In the genomic region with DNA sequence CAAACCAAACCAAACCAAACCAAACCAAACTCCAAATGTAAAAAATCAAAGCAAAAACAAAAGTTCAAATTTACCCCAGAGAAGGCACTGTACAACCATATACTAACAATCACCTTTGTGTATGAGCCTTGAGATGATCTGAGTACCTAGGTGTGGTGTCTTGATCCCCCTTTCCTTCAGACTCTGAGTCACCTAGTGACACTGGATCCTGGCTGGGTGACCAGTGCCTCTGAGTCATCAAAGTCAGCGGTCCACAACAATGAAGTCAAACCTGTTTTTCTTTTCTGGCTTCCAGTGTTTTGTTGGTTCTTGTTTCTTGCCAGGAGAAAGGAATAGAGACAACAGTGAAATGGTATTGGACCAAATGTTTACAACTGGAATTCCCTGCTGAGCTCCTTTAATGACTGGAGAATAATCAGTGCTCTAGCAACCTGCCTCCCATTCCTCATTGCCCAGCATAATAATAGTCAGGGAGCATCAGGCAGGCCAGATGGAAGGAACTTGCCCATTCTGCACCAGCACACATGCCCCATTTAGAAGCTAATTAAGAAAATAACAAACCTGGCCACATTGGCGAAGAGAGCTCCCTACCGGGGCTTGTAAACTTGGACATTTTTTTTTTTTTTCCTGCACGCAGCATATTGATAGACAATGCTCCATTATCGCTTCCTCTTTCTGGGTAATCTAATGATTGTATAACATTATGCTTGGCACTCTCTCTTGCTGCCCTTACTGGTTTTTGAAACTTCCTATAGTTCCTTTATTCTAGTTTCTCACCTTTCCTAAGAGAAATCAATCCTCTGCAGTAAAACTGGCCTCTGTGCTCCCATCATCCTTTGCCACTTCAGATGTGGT, we compare ENCODE assay signal across 21 mouse cellular contexts. TPM values are rescaled to one million over a fixed set of nuclear protein-coding genes. Genes with fewer than 3 reads are reported as not detected.
DNase-seq lines count a peak whose midpoint lies in the region; ATAC-seq and TF ChIP-seq lines count a peak whose summit lies in the region.
"Had no signal": no experiment of that assay in that cellular context is flagged by ENCODE, and none has a peak within 500 bp of the region (broad histone marks: within the 10 kb centered on the region; RNA-seq: fewer than 3 reads in every experiment).

No protein-coding gene starts in this region.

- peak; percentile 48 to 59; a peak in 3 of 4 replicates for TF ChIP-seq EP300 in MEL (IDR thresholded peaks at IDR 0.05; ENCODE audit: low read depth in 1 of 2, low read length in 2 of 2)

- no peaks in the 10 kb centered on the region for H3K36me3 ChIP-seq in hindbrain, postnatal 0 days (ENCODE audit: insufficient read depth, low read length)
- no peaks in the 10 kb centered on the region for H3K36me3 ChIP-seq in hindbrain, embryonic 12.5 days
- H3K36me3 ChIP-seq in MEL (ENCODE audit: control insufficient read depth in 1 of 2, insufficient read depth in 2 of 2, low read length in 2 of 2): peaks cover 0 to 37% of the 10 kb centered on the region in 2 experiments; a peak in 2 of 4 replicates
- no peaks in the 10 kb centered on the region for H3K36me3 ChIP-seq in heart, embryonic 10.5 days
- H3K36me3 ChIP-seq: hindbrain, embryonic 15.5 days; liver, embryonic 12.5 days had no signal

- no peaks in the 10 kb centered on the region for H3K27me3 ChIP-seq in hindbrain, postnatal 0 days (ENCODE audit: insufficient read depth, low read length)
- no peaks in the 10 kb centered on the region for H3K27me3 ChIP-seq in hindbrain, embryonic 12.5 days
- H3K27me3 ChIP-seq in MEL (ENCODE audit: control insufficient read depth in 1 of 2, insufficient read depth in 2 of 2, low read length in 2 of 2): no peaks in the 10 kb centered on the region
- no peaks in the 10 kb centered on the region for H3K27me3 ChIP-seq in heart, embryonic 10.5 days (ENCODE audit: insufficient read depth, poor library complexity, severe bottlenecking)
- H3K27me3 ChIP-seq: hindbrain, embryonic 15.5 days; liver, embryonic 12.5 days had no signal

- no peaks in the 10 kb centered on the region for H3K79me2 ChIP-seq in MEL (ENCODE audit: control insufficient read depth, insufficient read depth, low read length, poor library complexity)

- no peak for TF ChIP-seq RAD21 in MEL (IDR thresholded peaks at IDR 0.05; ENCODE audit: low read depth, low read length)

- H3K4me1 ChIP-seq in hindbrain, postnatal 0 days (ENCODE audit: insufficient read depth, low read length): no peaks in the 10 kb centered on the region
- no peaks in the 10 kb centered on the region for H3K4me1 ChIP-seq in hindbrain, embryonic 12.5 days
- peaks cover 30 to 31% of the 10 kb centered on the region in 2 experiments for H3K4me1 ChIP-seq in MEL (ENCODE audit: control insufficient read depth in 1 of 2, insufficient read depth in 2 of 2, low read length in 2 of 2)
- H3K4me1 ChIP-seq in heart, embryonic 10.5 days: no peaks in the 10 kb centered on the region; the same call in 1 of the 2 replicates
- H3K4me1 ChIP-seq: hindbrain, embryonic 15.5 days had no signal

- 66% methylated on average over 5 of the region's 5 CpGs for WGBS in hindbrain, postnatal 0 days
- 70% methylated on average over 5 of the region's 5 CpGs for WGBS in hindbrain, embryonic 12.5 days
- 80% methylated on average over 5 of the region's 5 CpGs for whole genome bisulfite sequencing in heart, embryonic 10.5 days

- no peak for TF ChIP-seq POLR2A in MEL (IDR thresholded peaks at IDR 0.05; ENCODE audit: control insufficient read depth in 1 of 2, insufficient read depth in 1 of 2, low read depth in 1 of 2, low read length in 2 of 2, poor library complexity in 1 of 2)
- TF ChIP-seq POLR2A in brain, embryonic 14.5 days (IDR thresholded peaks at IDR 0.05; ENCODE audit: borderline replicate concordance, extremely low read depth, insufficient read depth, insufficient read length, poor library complexity, severe bottlenecking): no peak

- no peak overlapping the region for H3K4me2 ChIP-seq in hindbrain, postnatal 0 days (ENCODE audit: low read depth, low read length)
- no peak overlapping the region for H3K4me2 ChIP-seq in hindbrain, embryonic 12.5 days (replicated peaks)
- H3K4me2 ChIP-seq: hindbrain, embryonic 15.5 days; liver, embryonic 12.5 days had no signal

- TF ChIP-seq CTCF in hindbrain, postnatal 0 days (IDR thresholded peaks at IDR 0.05; ENCODE audit: low read depth): no peak
- TF ChIP-seq CTCF in MEL (IDR thresholded peaks at IDR 0.05 in 2 of 3, conservative IDR thresholded peaks at IDR 0.05 in 1 of 3; ENCODE audit: control insufficient read depth in 1 of 3, insufficient read depth in 1 of 3, low read depth in 2 of 3, low read length in 3 of 3, poor library complexity in 1 of 3, severe bottlenecking in 1 of 3): no peak
- TF ChIP-seq CTCF in brain, embryonic 14.5 days (IDR thresholded peaks at IDR 0.05; ENCODE audit: borderline replicate concordance, extremely low read depth, insufficient read depth, insufficient read length): no peak

- no peak overlapping the region for H3K9ac ChIP-seq in hindbrain, postnatal 0 days (replicated peaks; ENCODE audit: low read length)
- no peak overlapping the region for H3K9ac ChIP-seq in hindbrain, embryonic 12.5 days
- H3K9ac ChIP-seq in MEL (ENCODE audit: control insufficient read depth, low read depth, low read length, poor library complexity, severe bottlenecking): no peak overlapping the region
- H3K9ac ChIP-seq: hindbrain, embryonic 15.5 days; liver, embryonic 12.5 days had no signal

- no peaks in the 10 kb centered on the region for H3K9me3 ChIP-seq in hindbrain, postnatal 0 days (ENCODE audit: low read length)
- H3K9me3 ChIP-seq in hindbrain, embryonic 12.5 days (replicated peaks): no peaks in the 10 kb centered on the region
- no peaks in the 10 kb centered on the region for H3K9me3 ChIP-seq in MEL (replicated peaks; ENCODE audit: insufficient read depth, low read length)
- no peaks in the 10 kb centered on the region for H3K9me3 ChIP-seq in heart, embryonic 10.5 days
- H3K9me3 ChIP-seq: hindbrain, embryonic 15.5 days; liver, embryonic 12.5 days had no signal

- no peak for ATAC-seq in hindbrain, postnatal 0 days
- ATAC-seq in hindbrain, embryonic 12.5 days (ENCODE audit: low FRiP score): no peak
- ATAC-seq: liver, embryonic 12.5 days had no signal

- no peak overlapping the region for H3K4me3 ChIP-seq in hindbrain, postnatal 0 days (ENCODE audit: low read length)
- no peak overlapping the region for H3K4me3 ChIP-seq in hindbrain, embryonic 12.5 days
- H3K4me3 ChIP-seq in MEL (ENCODE audit: control insufficient read depth in 1 of 2, insufficient read depth in 1 of 2, low read depth in 2 of 2, low read length in 2 of 2): no peak overlapping the region
- no peak overlapping the region for H3K4me3 ChIP-seq in heart, embryonic 10.5 days
- H3K4me3 ChIP-seq: hindbrain, embryonic 15.5 days; liver, embryonic 12.5 days had no signal

- peak; percentile 17 for DNase-seq in hindbrain, postnatal 0 days (ENCODE audit: low spot score)
- DNase-seq in MEL (ENCODE audit: low read depth, low spot score): no peak
- DNase-seq in brain, embryonic 14.5 days (ENCODE audit: low read depth): peak; percentile 76
- DNase-seq in cerebellum, postnatal 25 days: peak; percentile 48 to 65
- no peak for DNase-seq in gastrocnemius, postnatal 36 days
- DNase-seq in heart, embryonic 10.5 days (ENCODE audit: low spot score): no peak
- DNase-seq in frontal cortex, postnatal 36 days (ENCODE audit: low spot score in 2 of 2): no peak
- DNase-seq: gastrocnemius, postnatal 14 days; kidney, adult 9 months; right cerebral cortex, postnatal 25 days; thymus, postnatal 25 days had no signal

- no peak overlapping the region for H3K27ac ChIP-seq in hindbrain, postnatal 0 days
- no peak overlapping the region for H3K27ac ChIP-seq in hindbrain, embryonic 12.5 days
- no peak overlapping the region for H3K27ac ChIP-seq in MEL (ENCODE audit: control insufficient read depth, low read depth, low read length)
- no peak overlapping the region for H3K27ac ChIP-seq in heart, embryonic 10.5 days
- H3K27ac ChIP-seq: hindbrain, embryonic 15.5 days; liver, embryonic 12.5 days had no signal

- intact Hi-C loops in gastrocnemius, postnatal 36 days (cut with DNase I): no loop called here

RNA-seq across cellular contexts. Expression of a gene that starts 15.7 kb away (rescaled TPM):
- not detected in 2 replicates for total RNA-seq in hindbrain, postnatal 0 days (2014; rRNA removed)
- polyA plus RNA-seq in hindbrain, postnatal 0 days (2015; fragmentation: Nextera tagmentation; extraction: Ambion mirVana): not detected in 2 replicates
- 0.35 TPM in 1 of 2 replicates, not detected in the other for polyA plus RNA-seq in hindbrain, embryonic 12.5 days (2016; fragmentation: Nextera tagmentation; extraction: Ambion mirVana)
- not detected in 2 replicates for total RNA-seq in MEL (2012; rRNA removed)
- polyA plus RNA-seq in MEL (2012; ENCODE audit: insufficient read depth in 1 of 2, insufficient read length in 2 of 2, low read depth in 1 of 2, low replicate concordance in 2 of 2, missing spikeins in 1 of 2): not detected
- not detected in 2 replicates for polyA plus RNA-seq in brain, embryonic 14.5 days (2012; rRNA removed)
- not detected for total RNA-seq in gastrocnemius, postnatal 36 days (2021)
- polyA plus RNA-seq in heart, embryonic 10.5 days (2016; fragmentation: Nextera tagmentation; extraction: Ambion mirVana): not detected in 2 replicates
- total RNA-seq: adrenal gland, adult 18-20 months; gastrocnemius, postnatal 14 days; layer of hippocampus, postnatal 14 days; left cerebral cortex, postnatal 36 days; megakaryocyte-erythroid progenitor cell, adult 5-6 weeks had no signal
- polyA plus RNA-seq: hindbrain, embryonic 15.5 days; lung, embryonic 16.5 days had no signal

RNA-seq across cellular contexts. Expression of a gene that starts 31.6 kb away (rescaled TPM):
- 6.6 and 6.7 TPM in 2 replicates for total RNA-seq in hindbrain, postnatal 0 days (2014; rRNA removed)
- polyA plus RNA-seq in hindbrain, postnatal 0 days (2015; fragmentation: Nextera tagmentation; extraction: Ambion mirVana): 3.7 and 4.6 TPM in 2 replicates
- 3.9 and 4.4 TPM in 2 replicates for polyA plus RNA-seq in hindbrain, embryonic 12.5 days (2016; fragmentation: Nextera tagmentation; extraction: Ambion mirVana)
- total RNA-seq in MEL (2012; rRNA removed): 10.7 and 11.1 TPM in 2 replicates
- 10 to 100 TPM in 1 of 2 experiments, not detected in 1; 36.6 TPM for polyA plus RNA-seq in MEL (2012; ENCODE audit: insufficient read depth in 1 of 2, insufficient read length in 2 of 2, low read depth in 1 of 2, low replicate concordance in 2 of 2, missing spikeins in 1 of 2)
- polyA plus RNA-seq in brain, embryonic 14.5 days (2012; rRNA removed): 3.5 and 5.1 TPM in 2 replicates
- 1 to 10 TPM; 3.5 to 4.2 TPM for total RNA-seq in gastrocnemius, postnatal 36 days (2021)
- polyA plus RNA-seq in heart, embryonic 10.5 days (2016; fragmentation: Nextera tagmentation; extraction: Ambion mirVana): 6.2 and 6.5 TPM in 2 replicates

RNA-seq across cellular contexts. Expression of a gene that starts 41.3 kb away (rescaled TPM):
- 8.4 and 8.7 TPM in 2 replicates for total RNA-seq in hindbrain, postnatal 0 days (2014; rRNA removed)
- polyA plus RNA-seq in hindbrain, postnatal 0 days (2015; fragmentation: Nextera tagmentation; extraction: Ambion mirVana): 3.1 and 3.4 TPM in 2 replicates
- polyA plus RNA-seq in hindbrain, embryonic 12.5 days (2016; fragmentation: Nextera tagmentation; extraction: Ambion mirVana): 1.9 TPM in 2 replicates
- not detected in 2 replicates for total RNA-seq in MEL (2012; rRNA removed)
- under 1 TPM in 1 of 2 experiments, not detected in 1; 0.03 TPM for polyA plus RNA-seq in MEL (2012; ENCODE audit: insufficient read depth in 1 of 2, insufficient read length in 2 of 2, low read depth in 1 of 2, low replicate concordance in 2 of 2, missing spikeins in 1 of 2)
- polyA plus RNA-seq in brain, embryonic 14.5 days (2012; rRNA removed): 1.9 and 2.8 TPM in 2 replicates
- under 1 TPM; 0.17 to 0.23 TPM for total RNA-seq in gastrocnemius, postnatal 36 days (2021)
- 0.37 and 0.67 TPM in 2 replicates for polyA plus RNA-seq in heart, embryonic 10.5 days (2016; fragmentation: Nextera tagmentation; extraction: Ambion mirVana)
- total RNA-seq: megakaryocyte-erythroid progenitor cell, adult 5-6 weeks had no signal

RNA-seq across cellular contexts. Expression of a gene that starts 42.6 kb away (rescaled TPM):
- total RNA-seq in hindbrain, postnatal 0 days (2014; rRNA removed): not detected in 2 replicates
- polyA plus RNA-seq in hindbrain, postnatal 0 days (2015; fragmentation: Nextera tagmentation; extraction: Ambion mirVana): not detected in 2 replicates
- not detected in 2 replicates for polyA plus RNA-seq in hindbrain, embryonic 12.5 days (2016; fragmentation: Nextera tagmentation; extraction: Ambion mirVana)
- total RNA-seq in MEL (2012; rRNA removed): 0.85 and 1.1 TPM in 2 replicates
- 1 to 10 TPM in 1 of 2 experiments, not detected in 1; 3.5 TPM for polyA plus RNA-seq in MEL (2012; ENCODE audit: insufficient read depth in 1 of 2, insufficient read length in 2 of 2, low read depth in 1 of 2, low replicate concordance in 2 of 2, missing spikeins in 1 of 2)
- polyA plus RNA-seq in brain, embryonic 14.5 days (2012; rRNA removed): 0.43 and 0.46 TPM in 2 replicates
- total RNA-seq in gastrocnemius, postnatal 36 days (2021): not detected
- 0.79 TPM in 1 of 2 replicates, not detected in the other for polyA plus RNA-seq in heart, embryonic 10.5 days (2016; fragmentation: Nextera tagmentation; extraction: Ambion mirVana)
- total RNA-seq: adrenal gland, adult 18-20 months; left cerebral cortex, postnatal 36 days had no signal
- polyA plus RNA-seq: embryonic facial prominence, embryonic 11.5 days; heart, embryonic 14.5 days; lung, embryonic 16.5 days had no signal

Comparison
In these comparisons a context has a peak if more than half of its experiments do, and no peak if none do; other contexts are left out.
1. DNase-seq: peak in hindbrain, postnatal 0 days (single experiment), brain, embryonic 14.5 days (single experiment) and cerebellum, postnatal 25 days (2 of 2); none in MEL (single experiment), gastrocnemius, postnatal 36 days (0 of 2), heart, embryonic 10.5 days (single experiment) and frontal cortex, postnatal 36 days (0 of 2).